Mouse (Mus musculus) heart, postnatal 14 days (tissue): ENCODE measurements around the gene Gm49358. TPM values are rescaled to one million over a fixed set of nuclear protein-coding genes. Genes with fewer than 3 reads are reported as not detected.

Source experiments
- DNase-seq, 2 experiments: peaks; one replicate each; pipeline ENCODE4 v3.0.0; 2021 to 2022
- intact Hi-C: fragments of 180-260 bp; cut with DNase I; formaldehyde crosslinking; loops from one replicate; pipeline ENCODE4 v1.15.1; 2025
- total RNA-seq, 2 experiments: library from RNA; stranded (reverse); gene quantifications; 2 replicates each; pipeline ENCODE4 v1.2.3; 2021

Gm49358 gene
- total RNA-seq, 2 experiments from 2014 or later = 7.2 to 12.1 TPM

GRCm38 (mm10) chr10:86807362-86807761 lies 43.6 kb downstream of the Gm49358 start:
- intact Hi-C loops = no loop called here
- no peak for DNase-seq

- DNase-seq = no peak
- intact Hi-C loops = no loop called here
Observed at GRCm38 (mm10) chr10:86808013-86808758, 44.4 kb downstream of the Gm49358 start.

- no peak for DNase-seq
- intact Hi-C loops = no loop called here
Observed at GRCm38 (mm10) chr10:86810000-86810399, 46.2 kb downstream of the Gm49358 start.

GRCm38 (mm10) chr10:86810612-86811011 lies 46.8 kb downstream of the Gm49358 start:
- intact Hi-C loops = no loop called here
- no peak for DNase-seq

GRCm38 (mm10) chr10:86814292-86815131 lies 50.7 kb downstream of the Gm49358 start:
- intact Hi-C loops = loop anchor here (5.0 kb wide), 1 partner anchor 112 kb away; no protein-coding TSS in a partner anchor
- no peak for DNase-seq

- intact Hi-C loops = loop anchor here (5.0 kb wide), 1 partner anchor 113 kb away; no protein-coding TSS in a partner anchor
- no peak for DNase-seq
Observed at GRCm38 (mm10) chr10:86815133-86815532, 51.4 kb downstream of the Gm49358 start.

- peak; percentile 42 to 69 for DNase-seq
- intact Hi-C loops = loop anchor here (2.0 to 5.0 kb wide), 2 partner anchors 37 to 117 kb away; no protein-coding TSS in a partner anchor
Observed at GRCm38 (mm10) chr10:86819649-86820165, 55.9 kb downstream of the Gm49358 start.

- no peak for DNase-seq
- intact Hi-C loops = loop anchor here (2.0 kb wide), 1 partner anchor 38 kb away; no protein-coding TSS in a partner anchor
Observed at GRCm38 (mm10) chr10:86821014-86821413, 57.2 kb downstream of the Gm49358 start.

GRCm38 (mm10) chr10:86824093-86824492 lies 60.3 kb downstream of the Gm49358 start:
- intact Hi-C loops = no loop called here
- DNase-seq = no peak

- intact Hi-C loops = no loop called here
- no peak for DNase-seq
Observed at GRCm38 (mm10) chr10:86824871-86825270, 61.1 kb downstream of the Gm49358 start.

- intact Hi-C loops = no loop called here
Observed at GRCm38 (mm10) chr10:86825871-86826522, 62.2 kb downstream of the Gm49358 start.

GRCm38 (mm10) chr10:86826929-86827328 lies 63.2 kb downstream of the Gm49358 start:
- no peak for DNase-seq
- intact Hi-C loops = no loop called here

More at GRCm38 (mm10) chr10:86825871-86826522, 62.2 kb downstream of the Gm49358 start:
- DNase-seq = peak; percentile 76 to 83

GRCm38 (mm10) chr10:86828221-86829135 lies 64.7 kb downstream of the Gm49358 start:
- DNase-seq = no peak
- intact Hi-C loops = no loop called here

GRCm38 (mm10) chr10:86829515-86829914 lies 65.7 kb downstream of the Gm49358 start:
- no peak for DNase-seq
- intact Hi-C loops = no loop called here

- DNase-seq = no peak
- intact Hi-C loops = no loop called here
Observed at GRCm38 (mm10) chr10:86836784-86837183, 73.0 kb downstream of the Gm49358 start.

- no peak for DNase-seq
- intact Hi-C loops = no loop called here
Observed at GRCm38 (mm10) chr10:86838827-86839226, 75.1 kb downstream of the Gm49358 start.

GRCm38 (mm10) chr10:86842659-86843058 lies 78.9 kb downstream of the Gm49358 start:
- intact Hi-C loops = no loop called here
- DNase-seq = no peak

GRCm38 (mm10) chr10:86846926-86847467 lies 83.2 kb downstream of the Gm49358 start:
- no peak for DNase-seq
- intact Hi-C loops = no loop called here

- intact Hi-C loops = no loop called here
Observed at GRCm38 (mm10) chr10:86849087-86849486, 85.3 kb downstream of the Gm49358 start.

More at GRCm38 (mm10) chr10:86849087-86849486, 85.3 kb downstream of the Gm49358 start:
- DNase-seq = no peak
